ENCODE assay signal across 33 mouse cellular contexts in the genomic region with DNA sequence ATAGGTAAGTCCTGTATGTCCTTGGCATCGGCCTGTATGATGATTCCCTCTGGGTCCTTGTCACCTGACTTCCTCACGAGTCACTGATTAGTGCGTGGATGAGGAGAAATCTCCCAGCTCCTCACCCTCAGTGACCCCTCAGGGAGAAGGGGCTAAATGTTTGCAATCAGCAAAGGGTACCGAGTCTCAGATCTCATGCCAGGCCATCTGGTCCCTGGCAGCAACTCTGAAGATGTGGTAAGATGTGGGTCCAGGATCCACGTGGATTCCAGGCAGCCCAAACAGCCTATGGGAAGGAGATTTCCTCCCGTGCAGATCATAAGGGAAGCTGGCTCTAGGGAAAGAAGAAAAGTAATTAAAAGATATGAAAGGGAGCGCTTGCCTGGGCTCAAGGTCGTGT. TPM values are rescaled to one million over a fixed set of nuclear protein-coding genes. Genes with fewer than 3 reads are reported as not detected.
DNase-seq lines count a peak whose midpoint lies in the region; ATAC-seq and TF ChIP-seq lines count a peak whose summit lies in the region.
"Had no signal": no experiment of that assay in that cellular context is flagged by ENCODE, and none has a peak within 500 bp of the region (broad histone marks: within the 10 kb centered on the region; RNA-seq: fewer than 3 reads in every experiment).

No protein-coding gene starts in this region.

- intact Hi-C loops in left cerebral cortex, postnatal 4 days (cut with DNase I): no loop called here
- intact Hi-C loops in left cerebral cortex, postnatal 10 days (cut with DNase I): no loop called here

- no peak for TF ChIP-seq CTCF in midbrain, postnatal 0 days (IDR thresholded peaks at IDR 0.05)

- H3K27ac ChIP-seq in midbrain, postnatal 0 days (ENCODE audit: low read depth, low read length): no peak overlapping the region
- no peak overlapping the region for H3K27ac ChIP-seq in midbrain, embryonic 16.5 days (ENCODE audit: low read length)
- H3K27ac ChIP-seq: embryonic facial prominence, embryonic 10.5 days; embryonic facial prominence, embryonic 13.5 days; forebrain, embryonic 12.5 days; forebrain, embryonic 15.5 days; heart, adult 2 months; heart, embryonic 10.5 days; hindbrain, embryonic 13.5 days had no signal

- H3K4me1 ChIP-seq in midbrain, postnatal 0 days (ENCODE audit: insufficient read depth, low read length): no peaks in the 10 kb centered on the region
- H3K4me1 ChIP-seq in midbrain, embryonic 16.5 days (ENCODE audit: control insufficient read depth, insufficient read depth, low read length): no peaks in the 10 kb centered on the region
- H3K4me1 ChIP-seq: embryonic facial prominence, embryonic 10.5 days; embryonic facial prominence, embryonic 13.5 days; forebrain, embryonic 12.5 days; forebrain, embryonic 15.5 days; heart, embryonic 10.5 days; hindbrain, embryonic 13.5 days had no signal

- 73% methylated on average over 8 of the region's 8 CpGs for whole genome bisulfite sequencing in midbrain, postnatal 0 days
- WGBS in midbrain, embryonic 16.5 days: 72% methylated on average over 8 of the region's 8 CpGs

- no peak for ATAC-seq in midbrain, postnatal 0 days (ENCODE audit: low FRiP score)
- ATAC-seq in midbrain, embryonic 16.5 days: no peak
- ATAC-seq: CD4-positive, CD25-positive, alpha-beta regulatory T cell, adult 4 months; forebrain, embryonic 15.5 days; hindbrain, embryonic 16.5 days; inflammation-experienced regulatory T-cells, adult 6 months; intestine, embryonic 16.5 days had no signal

- no peaks in the 10 kb centered on the region for H3K27me3 ChIP-seq in midbrain, postnatal 0 days (ENCODE audit: insufficient read depth, low read length)
- H3K27me3 ChIP-seq in midbrain, embryonic 16.5 days (ENCODE audit: control insufficient read depth, insufficient read depth, low read depth, low read length): no peaks in the 10 kb centered on the region
- H3K27me3 ChIP-seq: embryonic facial prominence, embryonic 13.5 days; forebrain, embryonic 12.5 days; forebrain, embryonic 15.5 days; hindbrain, embryonic 13.5 days had no signal

- peak; percentile 11 to 17 for DNase-seq in cerebellum, postnatal 14 days
- DNase-seq in cerebellum, adult 9-11 months: no peak
- DNase-seq in left cerebral cortex, postnatal 4 days: peak; percentile 21
- no peak for DNase-seq in left cerebral cortex, postnatal 10 days (ENCODE audit: extremely low spot score in 1 of 2, low spot score in 2 of 2)
- DNase-seq in midbrain, postnatal 0 days (ENCODE audit: low spot score): peak; percentile 19
- DNase-seq: adrenal gland, adult 8-10 months; adrenal gland, postnatal 25 days; cerebellum, adult 11 months; cerebellum, adult 8-10 months; cerebellum, postnatal 36 days; embryo, embryonic 11 days; gastrocnemius, postnatal 25 days; heart, adult 2 months had no signal

- no peak overlapping the region for H3K4me3 ChIP-seq in midbrain, postnatal 0 days (ENCODE audit: low read depth, low read length)
- no peak overlapping the region for H3K4me3 ChIP-seq in midbrain, embryonic 16.5 days (ENCODE audit: low read depth, low read length)
- H3K4me3 ChIP-seq: embryonic facial prominence, embryonic 10.5 days; embryonic facial prominence, embryonic 13.5 days; erythroblast, embryonic 14.5 days; forebrain, embryonic 12.5 days; forebrain, embryonic 15.5 days; heart, adult 2 months; heart, embryonic 10.5 days; hindbrain, embryonic 13.5 days had no signal

- H3K4me2 ChIP-seq in midbrain, postnatal 0 days (ENCODE audit: low read depth, low read length, poor library complexity, severe bottlenecking): no peak overlapping the region
- H3K4me2 ChIP-seq in midbrain, embryonic 16.5 days (ENCODE audit: low read length): no peak overlapping the region
- H3K4me2 ChIP-seq: embryonic facial prominence, embryonic 13.5 days; forebrain, embryonic 12.5 days; forebrain, embryonic 15.5 days; hindbrain, embryonic 13.5 days had no signal

- H3K9ac ChIP-seq in midbrain, postnatal 0 days (replicated peaks; ENCODE audit: low read length, poor library complexity, severe bottlenecking): no peak overlapping the region
- H3K9ac ChIP-seq in midbrain, embryonic 16.5 days (ENCODE audit: low read depth, low read length): no peak overlapping the region
- H3K9ac ChIP-seq: embryonic facial prominence, embryonic 13.5 days; forebrain, embryonic 12.5 days; forebrain, embryonic 15.5 days; hindbrain, embryonic 13.5 days had no signal

- no peaks in the 10 kb centered on the region for H3K36me3 ChIP-seq in midbrain, postnatal 0 days (ENCODE audit: insufficient read depth, low read length)
- no peaks in the 10 kb centered on the region for H3K36me3 ChIP-seq in midbrain, embryonic 16.5 days (ENCODE audit: control insufficient read depth, insufficient read depth, low read length)
- H3K36me3 ChIP-seq: embryonic facial prominence, embryonic 10.5 days; embryonic facial prominence, embryonic 13.5 days; forebrain, embryonic 12.5 days; forebrain, embryonic 15.5 days; heart, embryonic 10.5 days; hindbrain, embryonic 13.5 days had no signal

- H3K9me3 ChIP-seq in midbrain, postnatal 0 days (ENCODE audit: low read length): no peaks in the 10 kb centered on the region
- no peaks in the 10 kb centered on the region for H3K9me3 ChIP-seq in midbrain, embryonic 16.5 days (replicated peaks; ENCODE audit: control insufficient read depth, low read length, poor library complexity, severe bottlenecking)
- H3K9me3 ChIP-seq: embryonic facial prominence, embryonic 10.5 days; embryonic facial prominence, embryonic 13.5 days; forebrain, embryonic 12.5 days; forebrain, embryonic 15.5 days; heart, embryonic 10.5 days; hindbrain, embryonic 13.5 days had no signal

RNA-seq across cellular contexts. Expression of gene Rgsl1, which starts 12.0 kb away (rescaled TPM):
- total RNA-seq in left cerebral cortex, postnatal 4 days (2021): 1 to 10 TPM; 1.3 to 1.5 TPM
- 1 to 10 TPM in 1 of 2 experiments, under 1 TPM in 1; 0.81 to 1.1 TPM for total RNA-seq in left cerebral cortex, postnatal 10 days (2021)
- 0.05 TPM in 1 of 2 replicates, not detected in the other for total RNA-seq in midbrain, postnatal 0 days (2014; rRNA removed)
- 0.12 and 0.18 TPM in 2 replicates for polyA plus RNA-seq in midbrain, postnatal 0 days (2015; fragmentation: Nextera tagmentation; extraction: Ambion mirVana)
- 0.10 and 0.19 TPM in 2 replicates for polyA plus RNA-seq in midbrain, embryonic 16.5 days (2015; fragmentation: Nextera tagmentation; extraction: Ambion mirVana)
- total RNA-seq: gastrocnemius, postnatal 25 days; heart, adult 2 months; hematopoietic stem cell, adult 5-6 weeks; MEL had no signal
- polyA plus RNA-seq: C2C12; erythroblast, embryonic 14.5 days; heart, adult 2 months; heart, embryonic 10.5 days; heart, embryonic 14.5 days; heart, postnatal 0 days; intestine, embryonic 16.5 days had no signal

RNA-seq across cellular contexts. Expression of gene Teddm1b, which starts 18.2 kb away (rescaled TPM):
- total RNA-seq in left cerebral cortex, postnatal 4 days (2021): not detected
- not detected for total RNA-seq in left cerebral cortex, postnatal 10 days (2021)
- not detected in 2 replicates for total RNA-seq in midbrain, postnatal 0 days (2014; rRNA removed)
- polyA plus RNA-seq in midbrain, postnatal 0 days (2015; fragmentation: Nextera tagmentation; extraction: Ambion mirVana): 0.21 and 0.22 TPM in 2 replicates
- polyA plus RNA-seq in midbrain, embryonic 16.5 days (2015; fragmentation: Nextera tagmentation; extraction: Ambion mirVana): 0.28 and 0.35 TPM in 2 replicates
- total RNA-seq: adrenal gland, postnatal 25 days; gastrocnemius, adult 8-10 months; gastrocnemius, postnatal 25 days; heart, adult 2 months; heart, postnatal 25 days; hematopoietic stem cell, adult 5-6 weeks; MEL had no signal
- polyA plus RNA-seq: cortical plate, adult 2 months; erythroblast, embryonic 14.5 days; heart, adult 2 months; heart, embryonic 14.5 days had no signal

RNA-seq across cellular contexts. Expression of gene Teddm1a, which starts 35.6 kb away (rescaled TPM):
- total RNA-seq in left cerebral cortex, postnatal 4 days (2021): not detected
- total RNA-seq in left cerebral cortex, postnatal 10 days (2021): not detected
- total RNA-seq in midbrain, postnatal 0 days (2014; rRNA removed): not detected in 2 replicates
- polyA plus RNA-seq in midbrain, postnatal 0 days (2015; fragmentation: Nextera tagmentation; extraction: Ambion mirVana): not detected in 2 replicates
- not detected in 2 replicates for polyA plus RNA-seq in midbrain, embryonic 16.5 days (2015; fragmentation: Nextera tagmentation; extraction: Ambion mirVana)
- total RNA-seq: adrenal gland, adult 8-10 months; adrenal gland, postnatal 25 days; gastrocnemius, adult 8-10 months; gastrocnemius, postnatal 25 days; heart, adult 2 months; heart, postnatal 25 days; hematopoietic stem cell, adult 5-6 weeks; MEL had no signal
- polyA plus RNA-seq: C2C12; cortical plate, adult 2 months; embryonic facial prominence, embryonic 10.5 days; embryonic facial prominence, embryonic 13.5 days; erythroblast, embryonic 14.5 days; forebrain, embryonic 12.5 days; forebrain, embryonic 15.5 days; heart, adult 2 months; heart, embryonic 10.5 days; heart, embryonic 14.5 days; heart, postnatal 0 days; hindbrain, embryonic 13.5 days; hindbrain, embryonic 16.5 days; intestine, embryonic 16.5 days had no signal

RNA-seq across cellular contexts. Expression of gene Glul, which starts 43.8 kb away (rescaled TPM):
- 100 to 1,000 TPM; 359 to 362 TPM for total RNA-seq in left cerebral cortex, postnatal 4 days (2021)
- 1,000 to 10,000 TPM in 1 of 2 experiments, 100 to 1,000 TPM in 1; 850 to 1,099 TPM for total RNA-seq in left cerebral cortex, postnatal 10 days (2021)
- 312 and 330 TPM in 2 replicates for total RNA-seq in midbrain, postnatal 0 days (2014; rRNA removed)
- polyA plus RNA-seq in midbrain, postnatal 0 days (2015; fragmentation: Nextera tagmentation; extraction: Ambion mirVana): 237 and 250 TPM in 2 replicates
- 145 and 159 TPM in 2 replicates for polyA plus RNA-seq in midbrain, embryonic 16.5 days (2015; fragmentation: Nextera tagmentation; extraction: Ambion mirVana)

RNA-seq across cellular contexts. Expression of gene Teddm2, which starts 44.1 kb away (rescaled TPM):
- total RNA-seq in left cerebral cortex, postnatal 4 days (2021): 1 to 10 TPM; 2.1 to 3.5 TPM
- total RNA-seq in left cerebral cortex, postnatal 10 days (2021): 1 to 10 TPM; 1.8 to 2.6 TPM
- total RNA-seq in midbrain, postnatal 0 days (2014; rRNA removed): 0.66 and 1.1 TPM in 2 replicates
- 1.2 and 1.7 TPM in 2 replicates for polyA plus RNA-seq in midbrain, postnatal 0 days (2015; fragmentation: Nextera tagmentation; extraction: Ambion mirVana)
- 0.96 and 1.3 TPM in 2 replicates for polyA plus RNA-seq in midbrain, embryonic 16.5 days (2015; fragmentation: Nextera tagmentation; extraction: Ambion mirVana)

Comparison
In these comparisons a context has a peak if more than half of its experiments do, and no peak if none do; other contexts are left out.
1. DNase-seq: peak in cerebellum, postnatal 14 days (2 of 2), left cerebral cortex, postnatal 4 days (single experiment) and midbrain, postnatal 0 days (single experiment); none in cerebellum, adult 9-11 months (single experiment) and left cerebral cortex, postnatal 10 days (0 of 2).